Mouse (Mus musculus): ENCODE data around the gene Il12b.
A peak's percentile ranks its signal among the peaks of the same experiment; 100 is the strongest.

The Il12b gene

GRCm38 (mm10) chr11:44399763-44400162 lies at the start of gene Il12b:
TSS of gene Il12b (plus strand) at chr11:44400063.
- no peak for DNase-seq (ENCODE audit: low spot score)

GRCm38 (mm10) chr11:44354860-44355470 lies 44.9 kb upstream of the Il12b start:
- DNase-seq (ENCODE audit: low spot score): no peak

- DNase-seq (ENCODE audit: low spot score): no peak
These were observed 43.7 kb upstream of the Il12b start for GRCm38 (mm10) chr11:44356171-44356570.

GRCm38 (mm10) chr11:44364536-44364935 lies 35.3 kb upstream of the Il12b start:
- DNase-seq (ENCODE audit: low spot score): no peak

GRCm38 (mm10) chr11:44367711-44368110 lies 32.2 kb upstream of the Il12b start:
- no peak for DNase-seq (ENCODE audit: low spot score)

- no peak for DNase-seq (ENCODE audit: low spot score)
These were observed 27.0 kb upstream of the Il12b start for GRCm38 (mm10) chr11:44372856-44373255.

- no peak for DNase-seq (ENCODE audit: low spot score)
These were observed 22.0 kb upstream of the Il12b start for GRCm38 (mm10) chr11:44377879-44378278.

- DNase-seq (ENCODE audit: low spot score): no peak
These were observed 19.3 kb upstream of the Il12b start for GRCm38 (mm10) chr11:44380432-44381051.

- no peak for DNase-seq (ENCODE audit: low spot score)
These were observed 17.7 kb upstream of the Il12b start for GRCm38 (mm10) chr11:44382200-44382599.

GRCm38 (mm10) chr11:44387031-44387430 lies 12.8 kb upstream of the Il12b start:
- no peak for DNase-seq (ENCODE audit: low spot score)

GRCm38 (mm10) chr11:44389993-44390701 lies 9.7 kb upstream of the Il12b start:
- DNase-seq (ENCODE audit: low spot score): no peak

GRCm38 (mm10) chr11:44393101-44393810 lies 6.6 kb upstream of the Il12b start:
- no peak for DNase-seq (ENCODE audit: low spot score)

- DNase-seq (ENCODE audit: low spot score): no peak
These were observed 4.5 kb upstream of the Il12b start for GRCm38 (mm10) chr11:44395401-44395800.

GRCm38 (mm10) chr11:44397551-44397950 lies 2.3 kb upstream of the Il12b start:
- DNase-seq (ENCODE audit: low spot score): no peak

- no peak for DNase-seq (ENCODE audit: low spot score)
These were observed 1.5 kb upstream of the Il12b start for GRCm38 (mm10) chr11:44398356-44398755.

- DNase-seq (ENCODE audit: low spot score): peak; percentile 66
These were observed 1.1 kb upstream of the Il12b start for GRCm38 (mm10) chr11:44398782-44399225.

GRCm38 (mm10) chr11:44401635-44402548 lies 2.0 kb downstream of the Il12b start:
- DNase-seq (ENCODE audit: low spot score): no peak

GRCm38 (mm10) chr11:44405113-44405512 lies 5.2 kb downstream of the Il12b start:
- DNase-seq (ENCODE audit: low spot score): no peak

GRCm38 (mm10) chr11:44405961-44406360 lies 6.1 kb downstream of the Il12b start:
- no peak for DNase-seq (ENCODE audit: low spot score)

GRCm38 (mm10) chr11:44406457-44406856 lies 6.6 kb downstream of the Il12b start:
- DNase-seq (ENCODE audit: low spot score): no peak

- DNase-seq (ENCODE audit: low spot score): no peak
These were observed 8.8 kb downstream of the Il12b start for GRCm38 (mm10) chr11:44408626-44409025.

- DNase-seq (ENCODE audit: low spot score): no peak
These were observed 10.6 kb downstream of the Il12b start for GRCm38 (mm10) chr11:44410413-44410812.

Measured in testis, postnatal 14 days (tissue).